Mouse (Mus musculus): ENCODE measurements at regions not wholly inside any gene's neighbourhood (a gene's known extent, or its start where the extent isn't known, plus 50 kb on each side); places are given as distances from the start of the nearest gene placed in this dataset.

- no peak for TF ChIP-seq ZNF384 (IDR thresholded peaks at IDR 0.05; ENCODE audit: low read depth, low read length)
- no peak for TF ChIP-seq HCFC1 (IDR thresholded peaks at IDR 0.05; ENCODE audit: low read depth, low read length)
- TF ChIP-seq TCF12 (IDR thresholded peaks at IDR 0.05; ENCODE audit: low read depth, low read length), result no peak
- no peak for TF ChIP-seq MAX (IDR thresholded peaks at IDR 0.05; ENCODE audit: low read length)
- no peak for TF ChIP-seq POLR2A (IDR thresholded peaks at IDR 0.05; ENCODE audit: control insufficient read depth in 1 of 2, insufficient read depth in 1 of 2, low read depth in 1 of 2, low read length in 2 of 2, poor library complexity in 1 of 2)
- TF ChIP-seq RCOR1 (IDR thresholded peaks at IDR 0.05; ENCODE audit: low read depth, low read length), result no peak
- TF ChIP-seq MEF2A (IDR thresholded peaks at IDR 0.05; ENCODE audit: extremely low read depth, insufficient replicate concordance, low read depth, low read length, poor library complexity, severe bottlenecking), result no peak
- TF ChIP-seq ZMIZ1 (IDR thresholded peaks at IDR 0.05; ENCODE audit: low read depth, low read length), result no peak
- no peak for TF ChIP-seq CTCF (IDR thresholded peaks at IDR 0.05 in 2 of 3, conservative IDR thresholded peaks at IDR 0.05 in 1 of 3; ENCODE audit: control insufficient read depth in 1 of 3, insufficient read depth in 1 of 3, low read depth in 2 of 3, low read length in 3 of 3, poor library complexity in 1 of 3, severe bottlenecking in 1 of 3)
- no peak for TF ChIP-seq GATA1 (IDR thresholded peaks at IDR 0.05; ENCODE audit: low read depth, low read length)
- TF ChIP-seq USF1 (IDR thresholded peaks at IDR 0.05; ENCODE audit: low read depth, low read length), result no peak
- TF ChIP-seq NRF1 (IDR thresholded peaks at IDR 0.05; ENCODE audit: insufficient read depth, low read depth, low read length, poor library complexity, severe bottlenecking), result no peak
- no peak for TF ChIP-seq POLR2AphosphoS5 (IDR thresholded peaks at IDR 0.05; ENCODE audit: borderline replicate concordance, low read depth, low read length)
These were observed 99.4 kb upstream of the Ddhd1 start for GRCm38 (mm10) chr14:45757376-45757775.

All from MEL (cell line).